Mouse (Mus musculus) c-Kit-positive CD71-positive TER-119-negative erythroid progenitor cells, embryonic 14.5 days (primary cell): ENCODE results near the gene Snx29.
A peak's percentile ranks its signal among the peaks of the same experiment; 100 is the strongest.
"Not testable (repeated sequence)": the region's sequence is repeated elsewhere in the genome, so short reads cannot be mapped to it uniquely, and the experiment has no call there.

ENCODE experiments used
- DNase-seq: peaks from one replicate; pipeline ENCODE4 v3.0.0-alpha.2; 2013; ENCODE audit warnings: low read depth

Snx29 gene

DNA sequence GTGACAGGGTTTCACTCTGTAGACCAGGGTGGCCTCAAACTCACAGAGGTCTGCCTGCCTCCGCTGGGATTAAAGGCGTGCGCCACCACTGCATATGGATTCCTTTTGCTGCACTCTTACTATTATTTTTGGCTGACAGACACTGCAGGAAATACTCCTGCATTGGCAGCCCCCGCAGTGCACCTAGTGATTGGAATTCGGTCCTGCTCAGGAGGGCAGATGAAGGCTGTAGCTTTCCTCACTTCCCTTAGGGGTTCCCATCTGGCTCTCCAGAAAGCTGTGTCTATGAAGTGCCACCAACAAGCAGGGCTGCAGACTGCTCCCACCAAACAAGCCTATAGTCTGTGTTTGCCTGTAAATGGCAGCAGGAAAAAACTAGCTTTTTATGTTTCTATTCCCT is 215.0 kb downstream of the Snx29 start:
- no peak for DNase-seq

- DNase-seq, result no peak
Observed at GRCm38 (mm10) chr16:11538191-11538590, 215.5 kb downstream of the Snx29 start.

GRCm38 (mm10) chr16:11540961-11541360 is 218.3 kb downstream of the Snx29 start:
- no peak for DNase-seq

DNA sequence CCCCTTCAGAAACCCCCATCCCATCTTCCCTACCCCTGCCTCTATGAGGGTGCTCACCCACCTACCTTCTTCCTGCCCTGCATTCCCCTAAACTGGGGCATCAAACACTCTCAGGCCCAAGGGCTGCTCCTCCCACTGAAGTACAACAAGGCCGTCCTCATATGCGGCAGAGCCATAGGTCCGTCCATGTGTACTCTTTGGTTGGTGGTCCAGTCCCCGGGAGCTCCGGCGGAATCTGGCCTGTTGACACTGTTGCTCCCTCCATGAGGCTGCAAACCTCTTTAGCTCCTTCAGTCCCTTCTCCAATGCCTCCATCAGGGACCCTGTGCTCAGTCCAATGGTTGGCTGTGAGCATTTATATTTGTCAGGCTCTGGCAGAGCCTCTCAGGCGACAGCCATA is 219.1 kb downstream of the Snx29 start:
- no peak for DNase-seq

- no peak for DNase-seq
Observed at GRCm38 (mm10) chr16:11550043-11550725, 227.5 kb downstream of the Snx29 start.

DNA sequence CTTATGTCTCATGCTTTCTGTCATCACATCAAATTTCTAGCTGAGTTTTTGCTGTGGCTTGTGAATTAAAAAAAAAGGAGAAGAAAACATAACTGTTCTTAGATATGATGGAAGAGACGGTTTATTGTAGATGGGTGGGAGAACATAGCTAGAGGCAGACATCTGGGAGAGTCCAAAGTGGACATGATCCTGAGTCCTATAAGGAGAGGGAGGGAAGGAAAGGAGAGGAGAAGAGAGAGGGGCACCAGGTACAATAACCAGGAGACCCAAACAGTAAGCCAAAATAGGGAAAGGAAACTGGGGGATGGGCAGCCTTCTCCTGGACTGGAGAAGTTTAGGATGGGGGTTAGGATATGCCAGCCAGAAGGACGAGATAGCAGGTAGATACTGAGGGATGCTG is 239.0 kb downstream of the Snx29 start:
- no peak for DNase-seq

DNA sequence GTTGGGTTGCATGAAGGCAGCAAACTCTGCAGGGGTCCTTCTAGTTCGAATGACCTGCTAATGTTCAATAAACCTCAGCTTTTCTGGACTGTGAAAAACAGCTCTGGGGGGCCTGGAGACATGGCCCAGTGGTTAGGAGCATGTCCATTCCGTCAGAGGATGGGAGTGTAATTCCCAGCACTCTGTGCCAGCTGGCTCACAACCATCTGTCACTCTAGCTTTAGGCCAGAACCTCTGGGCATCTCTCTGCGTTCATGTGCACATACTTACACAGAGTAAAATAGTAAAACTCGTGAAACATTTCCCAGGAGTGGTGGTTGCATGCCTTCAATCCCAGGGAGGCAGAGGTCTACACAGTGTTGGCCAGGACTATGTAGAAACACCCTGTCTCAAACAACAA is 241.1 kb downstream of the Snx29 start:
- no peak for DNase-seq

DNA sequence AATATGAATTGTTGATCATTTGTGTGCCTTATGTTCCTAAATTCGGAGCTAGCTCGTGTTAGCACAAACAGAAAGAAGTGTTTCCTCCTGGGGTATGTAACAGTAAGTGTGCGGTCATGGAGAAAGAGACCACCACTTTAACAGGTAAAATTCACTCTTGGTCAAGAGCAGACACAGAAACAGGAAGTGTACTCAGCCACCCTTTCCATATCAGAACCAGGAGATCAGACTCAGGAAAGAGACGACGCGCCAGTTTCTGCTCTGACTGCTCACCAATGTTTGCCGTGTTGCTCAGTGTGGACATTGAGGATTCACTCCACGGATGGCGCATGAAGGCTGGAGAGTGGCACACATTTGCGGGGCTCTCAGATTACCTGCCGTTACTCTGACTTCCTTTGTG is 242.4 kb downstream of the Snx29 start:
- no peak for DNase-seq

GRCm38 (mm10) chr16:11567594-11567993 is 244.9 kb downstream of the Snx29 start:
- no peak for DNase-seq

GRCm38 (mm10) chr16:11568095-11568494 is 245.4 kb downstream of the Snx29 start:
- DNase-seq, result no peak

GRCm38 (mm10) chr16:11568601-11569000 is 245.9 kb downstream of the Snx29 start:
- DNase-seq, result no peak

- DNase-seq, result no peak
Observed at GRCm38 (mm10) chr16:11569127-11569526, 246.4 kb downstream of the Snx29 start.

GRCm38 (mm10) chr16:11570072-11570471 is 247.4 kb downstream of the Snx29 start:
- no peak for DNase-seq

GRCm38 (mm10) chr16:11574517-11574916 is 251.8 kb downstream of the Snx29 start:
- no peak for DNase-seq

GRCm38 (mm10) chr16:11575733-11576132 is 253.0 kb downstream of the Snx29 start:
- not testable (repeated sequence) for DNase-seq

DNA sequence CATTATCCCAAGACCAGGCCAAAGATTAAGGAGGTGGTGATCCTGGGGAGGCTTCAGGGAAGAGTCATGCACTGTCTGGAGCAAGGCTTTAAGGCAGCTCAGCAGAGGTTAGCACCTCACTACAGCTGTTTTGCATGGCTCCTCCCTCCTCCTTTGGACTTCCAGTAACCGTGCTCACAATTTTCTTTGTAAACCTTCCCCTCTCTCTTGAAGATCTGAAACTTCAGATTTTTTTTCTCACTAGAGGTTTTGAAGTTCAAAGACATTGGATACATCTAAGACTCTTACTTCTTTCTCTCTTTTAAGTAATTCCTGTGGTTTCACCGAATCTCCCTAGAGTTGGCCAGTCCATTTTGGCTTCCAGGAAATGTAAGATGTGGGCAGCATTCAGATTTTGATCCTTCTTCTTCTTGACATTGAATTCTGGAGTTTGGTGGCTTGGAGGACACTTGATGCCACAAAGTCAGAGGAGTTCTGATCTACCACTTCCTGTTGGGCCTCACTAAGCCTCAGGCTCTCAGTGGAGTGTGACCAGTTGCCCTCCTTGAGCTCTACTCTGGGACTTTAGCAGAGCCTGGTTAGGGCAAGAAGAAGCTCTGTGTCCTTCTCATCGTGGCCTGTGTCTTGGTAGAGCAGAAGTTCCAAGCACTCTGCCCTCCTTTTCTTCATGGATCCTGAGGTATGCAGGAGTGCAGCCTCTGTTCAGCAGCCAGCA is 255.0 kb downstream of the Snx29 start:
- no peak for DNase-seq

DNA sequence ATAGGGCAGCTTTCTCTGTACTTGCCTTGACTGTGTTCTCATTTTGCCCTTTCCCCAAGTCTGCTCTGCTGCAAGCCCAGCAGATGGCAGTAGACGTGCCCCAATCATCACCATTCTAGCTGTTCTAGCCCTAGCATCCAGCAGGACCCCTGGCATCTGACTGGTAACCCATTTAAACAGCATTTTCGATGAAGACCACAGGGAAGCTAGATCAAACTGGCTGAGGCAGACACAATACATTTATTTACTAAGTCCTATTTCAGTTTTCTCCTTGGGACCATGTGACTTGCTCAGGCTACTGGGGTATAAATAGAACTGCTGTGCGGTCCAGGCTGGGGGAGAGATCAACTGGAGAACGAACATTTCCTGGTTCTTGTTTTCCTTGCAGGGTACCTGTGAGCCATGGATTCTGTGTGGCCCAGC is 257.0 kb downstream of the Snx29 start:
- no peak for DNase-seq

- peak; percentile 44 for DNase-seq
Observed at GRCm38 (mm10) chr16:11583941-11584639, 261.4 kb downstream of the Snx29 start.

DNA sequence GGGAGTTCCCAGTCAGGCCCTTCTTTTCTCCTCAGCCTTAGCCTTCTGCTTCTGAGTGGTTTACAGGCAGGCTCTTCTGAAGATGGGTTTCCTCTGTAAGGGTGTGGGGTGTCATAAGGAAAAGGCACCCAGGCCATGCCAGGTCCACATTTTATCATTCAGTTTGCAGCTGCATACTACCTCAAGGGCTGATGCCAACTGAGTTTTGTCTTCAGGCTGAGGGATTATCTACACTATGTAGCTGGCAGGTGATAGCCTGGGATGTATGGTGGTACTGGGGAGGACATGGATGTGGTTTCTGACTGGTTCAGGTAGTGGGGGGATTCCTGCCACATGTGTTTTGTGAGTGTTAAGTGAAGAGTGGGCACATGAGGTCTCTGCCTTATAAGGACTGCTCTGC is 266.0 kb downstream of the Snx29 start:
- no peak for DNase-seq

- DNase-seq, result no peak
Observed at GRCm38 (mm10) chr16:11589336-11589735, 266.6 kb downstream of the Snx29 start.

DNA sequence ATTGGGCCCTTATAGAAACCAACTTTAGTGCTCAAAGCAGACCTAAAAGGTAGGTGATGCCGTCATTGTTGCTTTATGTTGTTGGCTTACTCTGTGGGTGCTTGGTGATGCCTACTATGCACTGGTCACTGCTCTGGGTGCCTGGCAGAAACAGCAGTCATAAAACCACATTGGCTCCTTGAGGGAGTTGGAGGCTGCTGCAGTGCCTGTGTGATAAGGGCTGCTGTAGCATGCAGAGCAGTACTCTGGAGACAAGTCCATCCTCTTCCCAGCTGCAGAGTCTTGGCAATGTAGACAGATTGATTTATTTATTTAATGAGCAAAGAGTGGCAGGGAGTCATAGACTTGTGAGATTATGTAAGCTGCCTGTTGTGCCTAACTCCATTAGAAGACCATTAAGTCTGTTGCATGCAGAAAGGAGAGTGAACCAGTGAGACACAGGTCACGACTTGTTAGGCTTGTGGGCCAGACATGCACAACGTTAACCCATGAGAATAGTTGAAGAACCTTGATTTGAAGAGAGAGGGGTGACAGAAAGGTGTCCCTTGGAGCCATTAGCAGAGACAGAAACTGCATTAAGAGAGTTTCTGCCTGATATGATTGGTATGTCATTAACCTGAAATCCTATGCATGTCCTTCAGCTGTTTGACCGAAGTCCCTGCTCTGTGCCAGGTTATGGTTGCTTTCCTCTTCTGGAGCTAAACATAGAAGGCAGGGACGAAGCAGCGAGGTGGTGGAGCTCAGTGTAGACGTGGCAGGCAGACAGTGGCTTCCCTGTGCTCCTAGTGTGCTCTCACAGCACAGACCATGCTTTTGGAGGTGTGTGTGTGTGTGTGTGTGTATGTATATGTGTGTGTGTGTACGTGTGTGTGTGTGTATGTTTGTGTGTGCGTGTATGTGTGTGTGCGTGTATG is 267.3 kb downstream of the Snx29 start:
- no peak for DNase-seq

DNA sequence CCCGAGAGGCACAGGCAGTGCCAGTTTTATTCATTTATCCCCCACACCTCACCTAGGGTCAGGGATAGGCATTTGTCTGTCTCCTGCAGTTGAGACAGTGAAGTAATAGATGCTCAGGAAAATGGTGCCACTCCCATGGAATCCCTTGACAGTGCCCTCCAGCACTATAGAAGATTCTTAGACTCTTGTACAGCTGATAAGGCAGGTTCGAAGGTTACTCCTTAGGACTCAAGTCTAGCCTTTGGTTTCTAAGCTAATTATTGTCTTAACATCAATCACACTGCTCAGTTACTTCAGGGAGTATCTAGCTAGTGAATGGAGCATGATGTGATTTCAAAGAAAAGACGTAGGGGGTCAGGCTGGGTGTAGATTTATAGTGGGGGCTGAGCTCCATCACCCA is 273.9 kb downstream of the Snx29 start:
- DNase-seq, result no peak
